In genomic region chr1:87663992-87664391, GRCm38 (mm10) we compare ENCODE assay signal across 15 mouse cellular contexts. TPM values are rescaled to one million over a fixed set of nuclear protein-coding genes. Genes with fewer than 3 reads are reported as not detected.
DNase-seq lines count a peak whose midpoint lies in the region; ATAC-seq and TF ChIP-seq lines count a peak whose summit lies in the region.
"Had no signal": no experiment of that assay in that cellular context is flagged by ENCODE, and none has a peak within 500 bp of the region (broad histone marks: within the 10 kb centered on the region; RNA-seq: fewer than 3 reads in every experiment).

No protein-coding gene starts in this region.

- H3K36me3 ChIP-seq in heart, adult 2 months (ENCODE audit: control insufficient read depth, insufficient read depth, low read length), result no peaks in the 10 kb centered on the region
- no peaks in the 10 kb centered on the region for H3K36me3 ChIP-seq in lung, postnatal 0 days (ENCODE audit: insufficient read depth, low read length)
- peaks cover 8 to 16% of the 10 kb centered on the region in 2 experiments for H3K36me3 ChIP-seq in MEL (ENCODE audit: control insufficient read depth in 1 of 2, insufficient read depth in 2 of 2, low read length in 2 of 2)
- peaks cover 11% of the 10 kb centered on the region for H3K36me3 ChIP-seq in splenic B cell, adult 2 months (ENCODE audit: control insufficient read depth, insufficient read depth, low read length, poor library complexity, severe bottlenecking)
- no peaks in the 10 kb centered on the region for H3K36me3 ChIP-seq in midbrain, embryonic 11.5 days (ENCODE audit: control insufficient read depth, insufficient read depth, low read length)
- H3K36me3 ChIP-seq: limb, embryonic 13.5 days had no signal

- H3K4me2 ChIP-seq in lung, postnatal 0 days (replicated peaks; ENCODE audit: low read depth, low read length), result no peak overlapping the region
- H3K4me2 ChIP-seq in midbrain, embryonic 11.5 days, result no peak overlapping the region
- H3K4me2 ChIP-seq: limb, embryonic 13.5 days had no signal

- ATAC-seq in lung, postnatal 0 days, result no peak
- ATAC-seq in midbrain, embryonic 11.5 days (ENCODE audit: low FRiP score), result no peak
- ATAC-seq: intestine, embryonic 16.5 days had no signal

- no peak for DNase-seq in heart, adult 2 months
- DNase-seq in heart, postnatal 25 days (ENCODE audit: low spot score), result no peak
- DNase-seq in lung, postnatal 0 days (ENCODE audit: low spot score), result no peak
- DNase-seq in lung, postnatal 36 days, result no peak
- DNase-seq in MEL (ENCODE audit: low read depth, low spot score), result peak; percentile 48
- DNase-seq in splenic B cell, adult 2 months (ENCODE audit: low read depth, low spot score), result peak; percentile 59
- DNase-seq in adrenal gland, adult 18-20 months (ENCODE audit: low spot score in 2 of 2), result no peak
- DNase-seq in midbrain, embryonic 11.5 days (ENCODE audit: low spot score, missing footprints), result no peak
- DNase-seq: adrenal gland, adult 2 months; cerebellum, adult 11 months; gastrocnemius, postnatal 14 days; layer of hippocampus, adult 9-11 months had no signal

- H3K9ac ChIP-seq in heart, adult 2 months (ENCODE audit: low read depth, low read length), result no peak overlapping the region
- H3K9ac ChIP-seq in lung, postnatal 0 days (replicated peaks; ENCODE audit: low read depth), result no peak overlapping the region
- H3K9ac ChIP-seq in MEL (ENCODE audit: control insufficient read depth, low read depth, low read length, poor library complexity, severe bottlenecking), result no peak overlapping the region
- no peak overlapping the region for H3K9ac ChIP-seq in midbrain, embryonic 11.5 days (ENCODE audit: low read length)
- H3K9ac ChIP-seq: limb, embryonic 13.5 days had no signal

- H3K4me3 ChIP-seq in heart, adult 2 months, result no peak overlapping the region
- no peak overlapping the region for H3K4me3 ChIP-seq in lung, postnatal 0 days (ENCODE audit: low read depth, low read length)
- no peak overlapping the region for H3K4me3 ChIP-seq in MEL (ENCODE audit: control insufficient read depth in 1 of 2, insufficient read depth in 1 of 2, low read depth in 2 of 2, low read length in 2 of 2)
- no peak overlapping the region for H3K4me3 ChIP-seq in midbrain, embryonic 11.5 days (ENCODE audit: low read depth, low read length)
- H3K4me3 ChIP-seq: limb, embryonic 13.5 days; myocyte had no signal

- TF ChIP-seq CTCF in heart, adult 2 months (IDR thresholded peaks at IDR 0.05), result peak; percentile 65
- peak; percentile 55 for TF ChIP-seq CTCF in lung, postnatal 0 days (IDR thresholded peaks at IDR 0.05)
- peak; percentile 46 to 65 (median 59) for TF ChIP-seq CTCF in MEL (IDR thresholded peaks at IDR 0.05 in 2 of 3, conservative IDR thresholded peaks at IDR 0.05 in 1 of 3; ENCODE audit: control insufficient read depth in 1 of 3, insufficient read depth in 1 of 3, low read depth in 2 of 3, low read length in 3 of 3, poor library complexity in 1 of 3, severe bottlenecking in 1 of 3)

- H3K27ac ChIP-seq in heart, adult 2 months, result no peak overlapping the region
- no peak overlapping the region for H3K27ac ChIP-seq in lung, postnatal 0 days (ENCODE audit: low read length)
- no peak overlapping the region for H3K27ac ChIP-seq in MEL (ENCODE audit: control insufficient read depth, low read depth, low read length)
- no peak overlapping the region for H3K27ac ChIP-seq in midbrain, embryonic 11.5 days (ENCODE audit: low read depth, low read length)
- H3K27ac ChIP-seq: limb, embryonic 13.5 days had no signal

- TF ChIP-seq POLR2A in heart, adult 2 months (IDR thresholded peaks at IDR 0.05; ENCODE audit: insufficient read depth, low read depth, low read length), result no peak
- no peak for TF ChIP-seq POLR2A in MEL (IDR thresholded peaks at IDR 0.05; ENCODE audit: control insufficient read depth in 1 of 2, insufficient read depth in 1 of 2, low read depth in 1 of 2, low read length in 2 of 2, poor library complexity in 1 of 2)

- H3K27me3 ChIP-seq in heart, adult 2 months (ENCODE audit: control insufficient read depth, insufficient read depth, low read length), result no peaks in the 10 kb centered on the region
- no peaks in the 10 kb centered on the region for H3K27me3 ChIP-seq in lung, postnatal 0 days (replicated peaks; ENCODE audit: insufficient read depth, low read length)
- no peaks in the 10 kb centered on the region for H3K27me3 ChIP-seq in MEL (ENCODE audit: control insufficient read depth in 1 of 2, insufficient read depth in 2 of 2, low read length in 2 of 2)
- no peaks in the 10 kb centered on the region for H3K27me3 ChIP-seq in splenic B cell, adult 2 months (ENCODE audit: control insufficient read depth, insufficient read depth, low read length, poor library complexity, severe bottlenecking)
- H3K27me3 ChIP-seq in midbrain, embryonic 11.5 days (ENCODE audit: control insufficient read depth, insufficient read depth, low read length), result no peaks in the 10 kb centered on the region
- H3K27me3 ChIP-seq: limb, embryonic 13.5 days had no signal

- peak; percentile 62 for TF ChIP-seq RAD21 in MEL (IDR thresholded peaks at IDR 0.05; ENCODE audit: low read depth, low read length)

- H3K79me2 ChIP-seq in heart, adult 2 months (replicated peaks; ENCODE audit: control insufficient read depth, insufficient read depth, low read length), result no peaks in the 10 kb centered on the region
- H3K79me2 ChIP-seq in MEL (ENCODE audit: control insufficient read depth, insufficient read depth, low read length, poor library complexity), result peaks cover 3% of the 10 kb centered on the region; the same call in 1 of the 2 replicates

- H3K9me3 ChIP-seq in lung, postnatal 0 days (ENCODE audit: low read length), result no peaks in the 10 kb centered on the region
- no peaks in the 10 kb centered on the region for H3K9me3 ChIP-seq in MEL (replicated peaks; ENCODE audit: insufficient read depth, low read length)
- peaks cover 4% of the 10 kb centered on the region; the same call in 1 of the 2 replicates for H3K9me3 ChIP-seq in midbrain, embryonic 11.5 days (ENCODE audit: control insufficient read depth, low read length)
- H3K9me3 ChIP-seq: limb, embryonic 13.5 days had no signal

- no peak for TF ChIP-seq EP300 in heart, adult 2 months (IDR thresholded peaks at IDR 0.05; ENCODE audit: insufficient read depth, low read depth, low read length)
- TF ChIP-seq EP300 in lung, postnatal 0 days (IDR thresholded peaks at IDR 0.05), result no peak
- no peak for TF ChIP-seq EP300 in MEL (IDR thresholded peaks at IDR 0.05; ENCODE audit: low read depth in 1 of 2, low read length in 2 of 2)

- 76% methylated on average over 2 of the region's 2 CpGs for WGBS in heart, adult 2 months
- WGBS in lung, postnatal 0 days, result 72% methylated on average over 2 of the region's 2 CpGs
- 73% methylated on average over 2 of the region's 2 CpGs for WGBS in midbrain, embryonic 11.5 days

- intact Hi-C loops in heart, adult 2 months (cut with DNase I), result no loop called here
- intact Hi-C loops in heart, postnatal 25 days (cut with DNase I), result loop anchor here (5.0 kb wide), 1 partner anchor 42 kb away; the partner anchor contains the start of gene Inpp5d

- H3K4me1 ChIP-seq in heart, adult 2 months (ENCODE audit: control insufficient read depth, insufficient read depth, low read length), result peaks cover 9% of the 10 kb centered on the region
- no peaks in the 10 kb centered on the region for H3K4me1 ChIP-seq in lung, postnatal 0 days (ENCODE audit: insufficient read depth, low read depth, low read length)
- H3K4me1 ChIP-seq in MEL (ENCODE audit: control insufficient read depth in 1 of 2, insufficient read depth in 2 of 2, low read length in 2 of 2), result peaks cover 1 to 10% of the 10 kb centered on the region in 2 experiments; a peak in 2 of 4 replicates
- H3K4me1 ChIP-seq in midbrain, embryonic 11.5 days (ENCODE audit: control insufficient read depth, insufficient read depth, low read length), result no peaks in the 10 kb centered on the region

TF ChIP-seq in MEL, 35 proteins besides CTCF, POLR2A, EP300 and RAD21:
- no peak for TF ChIP-seq TAL1 (IDR thresholded peaks at IDR 0.05; ENCODE audit: low read length)
- no peak for TF ChIP-seq USF1 (IDR thresholded peaks at IDR 0.05; ENCODE audit: low read depth, low read length)
- TF ChIP-seq UBTF (IDR thresholded peaks at IDR 0.05; ENCODE audit: borderline replicate concordance, insufficient read depth, low read depth, low read length), result no peak
- peak; percentile 71 for TF ChIP-seq SMC3 (IDR thresholded peaks at IDR 0.05; ENCODE audit: low read depth, low read length)
- no peak for TF ChIP-seq KAT2A (conservative IDR thresholded peaks at IDR 0.05; ENCODE audit: low read depth, low read length)
- TF ChIP-seq ZC3H11A (IDR thresholded peaks at IDR 0.05; ENCODE audit: low read depth, low read length), result peak; percentile 41; the same call in 1 of the 2 replicates
- no peak for TF ChIP-seq JUND (IDR thresholded peaks at IDR 0.05; ENCODE audit: low read depth, low read length)
- no peak for TF ChIP-seq POLR2AphosphoS2 (IDR thresholded peaks at IDR 0.05; ENCODE audit: low read length)
- TF ChIP-seq RCOR1 (IDR thresholded peaks at IDR 0.05; ENCODE audit: low read depth, low read length), result no peak

RNA-seq across cellular contexts. Expression of gene Inpp5d, which starts 43.9 kb away (rescaled TPM):
- 10 to 100 TPM; 13.2 to 13.8 TPM for total RNA-seq in heart, adult 2 months (2021)
- 8.4 and 13.5 TPM in 2 replicates for polyA plus RNA-seq in heart, adult 2 months (2012; rRNA removed)
- 10 to 100 TPM; 10.4 to 12.5 TPM for total RNA-seq in heart, postnatal 25 days (2021)
- 13.5 and 13.6 TPM in 2 replicates for polyA plus RNA-seq in lung, postnatal 0 days (2015; fragmentation: Nextera tagmentation; extraction: Ambion mirVana)
- total RNA-seq in MEL (2012; rRNA removed), result 69.4 and 73.0 TPM in 2 replicates
- 10 to 100 TPM in 1 of 2 experiments, not detected in 1; 71.3 TPM for polyA plus RNA-seq in MEL (2012; ENCODE audit: insufficient read depth in 1 of 2, insufficient read length in 2 of 2, low read depth in 1 of 2, low replicate concordance in 2 of 2, missing spikeins in 1 of 2)
- 10 to 100 TPM; 15.8 to 29.3 TPM for total RNA-seq in adrenal gland, adult 18-20 months (2021)
- 2.8 and 4.8 TPM in 2 replicates for polyA plus RNA-seq in midbrain, embryonic 11.5 days (2014; fragmentation: Nextera tagmentation; extraction: Ambion mirVana)

Comparison
In these comparisons a context has a peak if more than half of its experiments do, and no peak if none do; other contexts are left out.
1. DNase-seq: peak in MEL (single experiment) and splenic B cell, adult 2 months (single experiment); none in heart, adult 2 months (0 of 2), heart, postnatal 25 days (single experiment), lung, postnatal 0 days (single experiment), lung, postnatal 36 days (single experiment), adrenal gland, adult 18-20 months (0 of 2) and midbrain, embryonic 11.5 days (single experiment).
2. Peak in every context shown above with its lines, with median percentiles within 50 percentile points of each other: CTCF ChIP-seq.